Mouse (Mus musculus): ENCODE measurements at regions not wholly inside any gene's neighbourhood (a gene's known extent, or its start where the extent isn't known, plus 50 kb on each side); places are given as distances from the start of the nearest gene placed in this dataset.

- ATAC-seq: no peak
Observed at GRCm38 (mm10) chr2:117987426-117988215, 124.1 kb upstream of the Thbs1 start.

- no peak for ATAC-seq
Observed at GRCm38 (mm10) chr2:117988396-117989173, 123.1 kb upstream of the Thbs1 start.

GRCm38 (mm10) chr2:117989215-117989614 lies 122.5 kb upstream of the Thbs1 start:
- no peak for ATAC-seq

- ATAC-seq: no peak
Observed at GRCm38 (mm10) chr2:117996130-117997083, 115.3 kb upstream of the Thbs1 start.

GRCm38 (mm10) chr2:117999641-118000040 lies 112.0 kb upstream of the Thbs1 start:
- ATAC-seq: no peak

GRCm38 (mm10) chr2:118004191-118004590 lies 107.5 kb upstream of the Thbs1 start:
- no peak for ATAC-seq

- no peak for ATAC-seq
Observed at GRCm38 (mm10) chr2:118007539-118008427, 103.9 kb upstream of the Thbs1 start.

GRCm38 (mm10) chr2:118011679-118012078 lies 100.0 kb upstream of the Thbs1 start:
- no peak for ATAC-seq

GRCm38 (mm10) chr2:118012211-118012610 lies 99.5 kb upstream of the Thbs1 start:
- no peak for ATAC-seq

- no peak for ATAC-seq
Observed at GRCm38 (mm10) chr2:118013156-118013555, 98.5 kb upstream of the Thbs1 start.

GRCm38 (mm10) chr2:118015182-118015581 lies 96.5 kb upstream of the Thbs1 start:
- ATAC-seq: no peak

GRCm38 (mm10) chr2:118025829-118026735 lies 85.6 kb upstream of the Thbs1 start:
- no peak for ATAC-seq

GRCm38 (mm10) chr2:118028881-118029280 lies 82.8 kb upstream of the Thbs1 start:
- ATAC-seq: no peak

GRCm38 (mm10) chr2:118029470-118030108 lies 82.1 kb upstream of the Thbs1 start:
- no peak for ATAC-seq

GRCm38 (mm10) chr2:118031662-118032061 lies 80.0 kb upstream of the Thbs1 start:
- no peak for ATAC-seq

- ATAC-seq: no peak
Observed at GRCm38 (mm10) chr2:118033377-118033776, 78.3 kb upstream of the Thbs1 start.

- ATAC-seq: no peak
Observed at GRCm38 (mm10) chr2:118034026-118034425, 77.7 kb upstream of the Thbs1 start.

- ATAC-seq: no peak
Observed at GRCm38 (mm10) chr2:118035333-118035732, 76.3 kb upstream of the Thbs1 start.

GRCm38 (mm10) chr2:118038859-118039818 lies 72.5 kb upstream of the Thbs1 start:
- no peak for ATAC-seq

Measured in CD4-positive, CD25-positive, alpha-beta regulatory T cell, adult 4 months (primary cell).